Mouse (Mus musculus): Measurements from ENCODE around the gene Camta1. TPM values are rescaled to one million over a fixed set of nuclear protein-coding genes. Genes with fewer than 3 reads are reported as not detected.
"Not testable (repeated sequence)": the region's sequence is repeated elsewhere in the genome, so short reads cannot be mapped to it uniquely, and the experiment has no call there.

Gene Camta1
- polyA plus RNA-seq, 1 experiment from 2014 or later: 122 TPM

- Histone ChIP-seq H3K36me3 (replicated peaks) (peaks cover 35% of the 10 kb centered on the region), H3K4me3 (peak overlapping the region; percentile 68), H3K4me1 (peaks cover 38% of the 10 kb centered on the region), H3K9me3 (no peaks in the 10 kb centered on the region), H3K27me3 (ENCODE audit: poor library complexity, severe bottlenecking) (no peaks in the 10 kb centered on the region), H3K27ac (peak overlapping the region; percentile 91)
- peak; percentile 99 for DNase-seq (ENCODE audit: extremely low spot score, low spot score)
- under 1% methylated on average over 56 of the region's 56 CpGs for WGBS
These were observed 952.1 kb downstream of the Camta1 start for GRCm38 (mm10) chr4:150909451-150910156.

GRCm38 (mm10) chr4:150908512-150908911 is 953.2 kb downstream of the Camta1 start:
- H3K4me1 ChIP-seq: peaks cover 31% of the 10 kb centered on the region
- peaks cover 43% of the 10 kb centered on the region for H3K36me3 ChIP-seq (replicated peaks)
- DNase-seq (ENCODE audit: extremely low spot score, low spot score); H3K27ac ChIP-seq; H3K27me3 ChIP-seq (ENCODE audit: poor library complexity, severe bottlenecking); H3K9me3 ChIP-seq: not testable (repeated sequence)
- H3K4me3 ChIP-seq: peak overlapping the region; percentile 68
- WGBS: 78% methylated on average over 5 of the region's 5 CpGs

- Histone ChIP-seq H3K4me3 (no peak overlapping the region), H3K27me3 (ENCODE audit: poor library complexity, severe bottlenecking) (no peaks in the 10 kb centered on the region), H3K4me1 (peaks cover 23% of the 10 kb centered on the region), H3K9me3 (no peaks in the 10 kb centered on the region), H3K36me3 (replicated peaks) (peaks cover 57% of the 10 kb centered on the region), H3K27ac (no peak overlapping the region)
- 92% methylated on average over 8 of the region's 8 CpGs for WGBS
- no peak for DNase-seq (ENCODE audit: extremely low spot score, low spot score)
These were observed 954.6 kb downstream of the Camta1 start for GRCm38 (mm10) chr4:150907099-150907498.

GRCm38 (mm10) chr4:150903091-150903742 is 958.5 kb downstream of the Camta1 start:
- no peak for DNase-seq (ENCODE audit: extremely low spot score, low spot score)
- H3K4me1 ChIP-seq: peaks cover 10% of the 10 kb centered on the region
- no peak overlapping the region for H3K4me3 ChIP-seq
- H3K27ac ChIP-seq: no peak overlapping the region
- H3K27me3 ChIP-seq (ENCODE audit: poor library complexity, severe bottlenecking): no peaks in the 10 kb centered on the region
- no peaks in the 10 kb centered on the region for H3K9me3 ChIP-seq
- WGBS: 94% methylated on average over 14 of the region's 14 CpGs
- H3K36me3 ChIP-seq (replicated peaks): peaks cover 93% of the 10 kb centered on the region

GRCm38 (mm10) chr4:150902062-150902461 is 959.6 kb downstream of the Camta1 start:
- no peak overlapping the region for H3K4me3 ChIP-seq
- no peak for DNase-seq (ENCODE audit: extremely low spot score, low spot score)

GRCm38 (mm10) chr4:150901651-150902050 is 960.0 kb downstream of the Camta1 start:
- 0 out of 2 replicates have a peak, but pooled peaks cover 4% of the 10 kb centered on the region for H3K4me1 ChIP-seq
- 61% methylated on average over 9 of the region's 9 CpGs for WGBS

More at GRCm38 (mm10) chr4:150902062-150902461, 959.6 kb downstream of the Camta1 start:
- WGBS: 93% methylated on average over 12 of the region's 12 CpGs
- peaks cover 93% of the 10 kb centered on the region for H3K36me3 ChIP-seq (replicated peaks)
- 0 out of 2 replicates have a peak, but pooled peaks cover 4% of the 10 kb centered on the region for H3K4me1 ChIP-seq
- no peak overlapping the region for H3K27ac ChIP-seq
- H3K27me3 ChIP-seq (ENCODE audit: poor library complexity, severe bottlenecking): no peaks in the 10 kb centered on the region
- H3K9me3 ChIP-seq: no peaks in the 10 kb centered on the region

GRCm38 (mm10) chr4:150900486-150900885 is 961.2 kb downstream of the Camta1 start:
- DNase-seq (ENCODE audit: extremely low spot score, low spot score): no peak
- H3K9me3 ChIP-seq: no peaks in the 10 kb centered on the region

More at GRCm38 (mm10) chr4:150901651-150902050, 960.0 kb downstream of the Camta1 start:
- no peaks in the 10 kb centered on the region for H3K9me3 ChIP-seq
- no peaks in the 10 kb centered on the region for H3K27me3 ChIP-seq (ENCODE audit: poor library complexity, severe bottlenecking)
- peaks cover 93% of the 10 kb centered on the region for H3K36me3 ChIP-seq (replicated peaks)
- H3K27ac ChIP-seq: no peak overlapping the region
- peak; percentile 72 for DNase-seq (ENCODE audit: extremely low spot score, low spot score)
- H3K4me3 ChIP-seq: no peak overlapping the region

GRCm38 (mm10) chr4:150898716-150899365 is 962.8 kb downstream of the Camta1 start:
- 61% methylated on average over 13 of the region's 13 CpGs for WGBS
- H3K9me3 ChIP-seq: no peaks in the 10 kb centered on the region
- H3K27ac ChIP-seq: no peak overlapping the region
- no peaks in the 10 kb centered on the region for H3K27me3 ChIP-seq (ENCODE audit: poor library complexity, severe bottlenecking)
- H3K4me1 ChIP-seq: 0 out of 2 replicates have a peak, but pooled peaks cover 8% of the 10 kb centered on the region
- no peak overlapping the region for H3K4me3 ChIP-seq
- DNase-seq (ENCODE audit: extremely low spot score, low spot score): peak; percentile 61
- H3K36me3 ChIP-seq (replicated peaks): peaks cover 83% of the 10 kb centered on the region

More at GRCm38 (mm10) chr4:150900486-150900885, 961.2 kb downstream of the Camta1 start:
- H3K4me3 ChIP-seq: no peak overlapping the region
- 0 out of 2 replicates have a peak, but pooled peaks cover 4% of the 10 kb centered on the region for H3K4me1 ChIP-seq
- H3K27ac ChIP-seq: no peak overlapping the region
- peaks cover 95% of the 10 kb centered on the region for H3K36me3 ChIP-seq (replicated peaks)
- no peaks in the 10 kb centered on the region for H3K27me3 ChIP-seq (ENCODE audit: poor library complexity, severe bottlenecking)
- WGBS: 96% methylated on average over 13 of the region's 13 CpGs

- WGBS: 95% methylated on average over 26 of the region's 26 CpGs
- Histone ChIP-seq H3K27ac (no peak overlapping the region), H3K4me3 (no peak overlapping the region), H3K27me3 (ENCODE audit: poor library complexity, severe bottlenecking) (no peaks in the 10 kb centered on the region), H3K4me1 (0 out of 2 replicates have a peak, but pooled peaks cover 8% of the 10 kb centered on the region), H3K9me3 (no peaks in the 10 kb centered on the region), H3K36me3 (replicated peaks) (peaks cover 65% of the 10 kb centered on the region)
- no peak for DNase-seq (ENCODE audit: extremely low spot score, low spot score)
These were observed 964.6 kb downstream of the Camta1 start for GRCm38 (mm10) chr4:150896896-150897624.

GRCm38 (mm10) chr4:150894718-150895501 is 966.8 kb downstream of the Camta1 start:
- H3K36me3 ChIP-seq (replicated peaks): peaks cover 43% of the 10 kb centered on the region

GRCm38 (mm10) chr4:150891308-150891707 is 970.4 kb downstream of the Camta1 start:
- Histone ChIP-seq H3K27ac (no peak overlapping the region), H3K9me3 (no peaks in the 10 kb centered on the region), H3K4me1 (peaks cover 21% of the 10 kb centered on the region), H3K4me3 (no peak overlapping the region), H3K36me3 (replicated peaks) (peaks cover 8% of the 10 kb centered on the region), H3K27me3 (ENCODE audit: poor library complexity, severe bottlenecking) (no peaks in the 10 kb centered on the region)
- DNase-seq (ENCODE audit: extremely low spot score, low spot score): no peak
- 85% methylated on average over 5 of the region's 5 CpGs for WGBS

More at GRCm38 (mm10) chr4:150894718-150895501, 966.8 kb downstream of the Camta1 start:
- no peak overlapping the region for H3K27ac ChIP-seq
- H3K27me3 ChIP-seq (ENCODE audit: poor library complexity, severe bottlenecking): no peaks in the 10 kb centered on the region
- no peak overlapping the region for H3K4me3 ChIP-seq
- peaks cover 16% of the 10 kb centered on the region; the same call in 1 of the 2 replicates for H3K4me1 ChIP-seq
- WGBS: 75% methylated on average over 8 of the region's 8 CpGs
- no peak for DNase-seq (ENCODE audit: extremely low spot score, low spot score)
- no peaks in the 10 kb centered on the region for H3K9me3 ChIP-seq
